Mouse (Mus musculus) spleen, adult 2 months (tissue): ENCODE results near the gene E130308A19Rik. TPM values are rescaled to one million over a fixed set of nuclear protein-coding genes. Genes with fewer than 3 reads are reported as not detected.
A peak's percentile ranks its signal among the peaks of the same experiment; 100 is the strongest.

ENCODE experiments used
- DNase-seq, 2 experiments: peaks; one replicate each; pipeline versions ENCODE4 v3.0.0 to v3.0.0-alpha.2; 2012 to 2021; ENCODE audit warnings: low spot score in 2 of 2, low read depth in 1 of 2
- H3K27ac ChIP-seq: fragments of 200-500 bp; 2 replicates; pipeline ENCODE4 v1.5.1; 2012; ENCODE audit warnings: low read length, inconsistent platforms; ENCODE audit not compliant: insufficient read depth
- H3K27me3 ChIP-seq: fragments of 200-500 bp; 2 replicates; pipeline ENCODE4 v1.6.1; 2012; ENCODE audit warnings: mild to moderate bottlenecking, moderate library complexity, low read length, inconsistent platforms; ENCODE audit not compliant: control insufficient read depth, insufficient read depth
- H3K36me3 ChIP-seq: fragments of 200-500 bp; 2 replicates; pipeline ENCODE4 v1.6.1; 2012; ENCODE audit warnings: mild to moderate bottlenecking, low read length, inconsistent platforms; ENCODE audit not compliant: control insufficient read depth, insufficient read depth
- H3K4me1 ChIP-seq: fragments of 200-500 bp; 2 replicates; pipeline ENCODE4 v1.6.1; 2011; ENCODE audit warnings: inconsistent platforms; ENCODE audit not compliant: control insufficient read depth, insufficient read depth, insufficient read length
- H3K4me3 ChIP-seq: fragments of 200-500 bp; 2 replicates; pipeline ENCODE4 v1.5.1; 2011; ENCODE audit warnings: mild to moderate bottlenecking, inconsistent platforms; ENCODE audit not compliant: insufficient read depth, insufficient read length; ENCODE audit errors: extremely low read depth
- CTCF ChIP-seq: fragments of 200-500 bp; IDR thresholded peaks from 2 replicates; pipeline ENCODE4 v1.5.1; 2011; ENCODE audit warnings: mild to moderate bottlenecking, inconsistent platforms; ENCODE audit not compliant: insufficient read depth, insufficient read length, insufficient replicate concordance; ENCODE audit errors: extremely low read depth
- POLR2A ChIP-seq: fragments of 200-500 bp; IDR thresholded peaks from 2 replicates; pipeline ENCODE4 v1.6.1; 2011; ENCODE audit warnings: low read depth, low read length, inconsistent platforms
- whole genome bisulfite sequencing: fragments of 180-500 bp; shearing (Covaris S2); methylation state at CpG from one replicate; pipeline ENCODE4 v1.1.7; 2018; 5-methylcytosine and 5-hydroxymethylcytosine counted together
- polyA plus RNA-seq: library from polyadenylated mRNA; depleted of rRNA; stranded (reverse); fragments of >200 nt; gene quantifications from 2 replicates; pipeline ENCODE4 v1.2.3, GENCODE M21; 2012

Gene E130308A19Rik
- polyA plus RNA-seq, 1 experiment: 5.4 TPM

- H3K4me1 ChIP-seq: no peaks in the 10 kb centered on the region
- TF ChIP-seq CTCF: no peak
- TF ChIP-seq POLR2A: no peak
- no peak overlapping the region for H3K27ac ChIP-seq
- no peak overlapping the region for H3K4me3 ChIP-seq
- DNase-seq: no peak
- no peaks in the 10 kb centered on the region for H3K27me3 ChIP-seq
- WGBS: 95% methylated on average over 2 of the region's 2 CpGs
- H3K36me3 ChIP-seq: no peaks in the 10 kb centered on the region
Measured at GRCm38 (mm10) chr4:59794116-59794515, 168.1 kb downstream of the E130308A19Rik start.

GRCm38 (mm10) chr4:59795788-59796455, 169.9 kb downstream of the E130308A19Rik start:
- H3K4me1 ChIP-seq: no peaks in the 10 kb centered on the region
- no peak overlapping the region for H3K27ac ChIP-seq
- H3K36me3 ChIP-seq: no peaks in the 10 kb centered on the region
- H3K27me3 ChIP-seq: no peaks in the 10 kb centered on the region
- no peak for TF ChIP-seq POLR2A
- no peak for TF ChIP-seq CTCF
- H3K4me3 ChIP-seq: no peak overlapping the region
- no peak for DNase-seq
- WGBS: 64% methylated on average over 2 of the region's 2 CpGs

- Histone ChIP-seq H3K27me3 (no peaks in the 10 kb centered on the region), H3K4me3 (no peak overlapping the region), H3K4me1 (peaks cover 12% of the 10 kb centered on the region; the same call in 1 of the 2 replicates), H3K27ac (no peak overlapping the region), H3K36me3 (no peaks in the 10 kb centered on the region)
- DNase-seq: no peak
- TF ChIP-seq POLR2A: no peak
- no peak for TF ChIP-seq CTCF
- WGBS: 92% methylated on average over 5 of the region's 5 CpGs
Measured at GRCm38 (mm10) chr4:59800181-59800580, 174.2 kb downstream of the E130308A19Rik start.

GRCm38 (mm10) chr4:59801489-59801888, 175.5 kb downstream of the E130308A19Rik start, which contains the start of gene Inip:
Inip (minus strand) TSS chr4:59801589.
- H3K27me3 ChIP-seq: no peaks in the 10 kb centered on the region
- TF ChIP-seq POLR2A (no peak), CTCF (no peak)
- peaks cover 12% of the 10 kb centered on the region; the same call in 1 of the 2 replicates for H3K4me1 ChIP-seq
- H3K27ac ChIP-seq: peak within 1 kb of the TSS; percentile 56
- DNase-seq: no peak
- no peak within 1 kb of the TSS for H3K4me3 ChIP-seq
- no peaks in the 10 kb centered on the region for H3K36me3 ChIP-seq

- no peak for TF ChIP-seq CTCF
- TF ChIP-seq POLR2A: no peak
- H3K27me3 ChIP-seq: no peaks in the 10 kb centered on the region
- peaks cover 12% of the 10 kb centered on the region; the same call in 1 of the 2 replicates for H3K4me1 ChIP-seq
- no peak overlapping the region for H3K4me3 ChIP-seq
- H3K27ac ChIP-seq: peak overlapping the region; percentile 56; the same call in 1 of the 2 replicates
- H3K36me3 ChIP-seq: no peaks in the 10 kb centered on the region
- 79% methylated on average over 6 of the region's 6 CpGs for WGBS
- DNase-seq: no peak
Measured at GRCm38 (mm10) chr4:59802107-59802506, 176.1 kb downstream of the E130308A19Rik start.

GRCm38 (mm10) chr4:59802792-59803191, 176.8 kb downstream of the E130308A19Rik start:
- 36% methylated on average over 4 of the region's 4 CpGs for WGBS
- Histone ChIP-seq H3K4me1 (peaks cover 15% of the 10 kb centered on the region; the same call in 1 of the 2 replicates), H3K4me3 (no peak overlapping the region), H3K27ac (peak overlapping the region; percentile 65), H3K27me3 (no peaks in the 10 kb centered on the region), H3K36me3 (no peaks in the 10 kb centered on the region)
- TF ChIP-seq POLR2A (no peak), CTCF (no peak)
- DNase-seq: no peak

- 9% methylated on average over 5 of the region's 5 CpGs for WGBS
- TF ChIP-seq CTCF: no peak
- TF ChIP-seq POLR2A: no peak
- peak; percentile 62 to 86 for DNase-seq
- Histone ChIP-seq H3K36me3 (no peaks in the 10 kb centered on the region), H3K27ac (peak overlapping the region; percentile 65), H3K4me3 (no peak overlapping the region), H3K27me3 (no peaks in the 10 kb centered on the region), H3K4me1 (peaks cover 16% of the 10 kb centered on the region; the same call in 1 of the 2 replicates)
Measured at GRCm38 (mm10) chr4:59803358-59803757, 177.3 kb downstream of the E130308A19Rik start.
